In genomic region chr10:7309927-7310326, GRCm38 (mm10) we compare ENCODE assay signal across 19 mouse cellular contexts.
DNase-seq lines count a peak whose midpoint lies in the region; ATAC-seq lines count a peak whose summit lies in the region.
"Had no signal": no experiment of that assay in that cellular context is flagged by ENCODE, and none has a peak within 500 bp of the region (broad histone marks: within the 10 kb centered on the region; RNA-seq: fewer than 3 reads in every experiment).

No protein-coding gene starts in this region.

- no peak overlapping the region for H3K27ac ChIP-seq in midbrain, embryonic 15.5 days
- no peak overlapping the region for H3K27ac ChIP-seq in neural tube, embryonic 15.5 days (replicated peaks)
- H3K27ac ChIP-seq: embryonic facial prominence, embryonic 12.5 days; forebrain, embryonic 15.5 days; heart, embryonic 15.5 days; hindbrain, embryonic 13.5 days; intestine, embryonic 15.5 days had no signal

- no peaks in the 10 kb centered on the region for H3K36me3 ChIP-seq in midbrain, embryonic 15.5 days (replicated peaks)
- H3K36me3 ChIP-seq in neural tube, embryonic 15.5 days: no peaks in the 10 kb centered on the region
- H3K36me3 ChIP-seq: embryonic facial prominence, embryonic 12.5 days; forebrain, embryonic 15.5 days; heart, embryonic 15.5 days; hindbrain, embryonic 13.5 days; intestine, embryonic 15.5 days had no signal

- ATAC-seq in midbrain, embryonic 15.5 days (replicated peaks): no peak
- no peak for ATAC-seq in neural tube, embryonic 15.5 days (ENCODE audit: low FRiP score)
- ATAC-seq: forebrain, embryonic 15.5 days; intestine, embryonic 15.5 days had no signal

- H3K9me3 ChIP-seq in midbrain, embryonic 15.5 days: no peaks in the 10 kb centered on the region
- no peaks in the 10 kb centered on the region for H3K9me3 ChIP-seq in neural tube, embryonic 15.5 days (replicated peaks)
- H3K9me3 ChIP-seq: embryonic facial prominence, embryonic 12.5 days; forebrain, embryonic 15.5 days; heart, embryonic 15.5 days; hindbrain, embryonic 13.5 days; intestine, embryonic 15.5 days had no signal

- WGBS in midbrain, embryonic 15.5 days: 92% methylated on average over 3 of the region's 3 CpGs
- WGBS in neural tube, embryonic 15.5 days: 87% methylated on average over 3 of the region's 3 CpGs

- DNase-seq in cerebellum, adult 11-12 months: peak; percentile 77
- DNase-seq in cerebellum, postnatal 14 days: no peak
- peak; percentile 64 to 70 for DNase-seq in cerebellum, adult 18-20 months
- DNase-seq in cerebellum, adult 9-11 months: peak; percentile 77
- DNase-seq: adrenal gland, adult 8-10 months; adrenal gland, postnatal 36 days; gastrocnemius, postnatal 10 days; heart, adult 18-20 months; heart, postnatal 14 days; kidney, adult 8-10 months had no signal

- no peak overlapping the region for H3K4me2 ChIP-seq in midbrain, embryonic 15.5 days
- H3K4me2 ChIP-seq in neural tube, embryonic 15.5 days: no peak overlapping the region
- H3K4me2 ChIP-seq: embryonic facial prominence, embryonic 12.5 days; forebrain, embryonic 15.5 days; heart, embryonic 11.5 days; heart, embryonic 15.5 days; hindbrain, embryonic 13.5 days; intestine, embryonic 15.5 days had no signal

- no peaks in the 10 kb centered on the region for H3K4me1 ChIP-seq in midbrain, embryonic 15.5 days
- no peaks in the 10 kb centered on the region for H3K4me1 ChIP-seq in neural tube, embryonic 15.5 days
- H3K4me1 ChIP-seq: embryonic facial prominence, embryonic 12.5 days; forebrain, embryonic 15.5 days; heart, embryonic 15.5 days; hindbrain, embryonic 13.5 days; intestine, embryonic 15.5 days had no signal

- H3K9ac ChIP-seq in midbrain, embryonic 15.5 days: no peak overlapping the region
- no peak overlapping the region for H3K9ac ChIP-seq in neural tube, embryonic 15.5 days (replicated peaks)
- H3K9ac ChIP-seq: embryonic facial prominence, embryonic 12.5 days; forebrain, embryonic 15.5 days; heart, embryonic 15.5 days; hindbrain, embryonic 13.5 days; intestine, embryonic 15.5 days had no signal

- H3K27me3 ChIP-seq in midbrain, embryonic 15.5 days (replicated peaks): no peaks in the 10 kb centered on the region
- no peaks in the 10 kb centered on the region for H3K27me3 ChIP-seq in neural tube, embryonic 15.5 days (replicated peaks)
- H3K27me3 ChIP-seq: CH12.LX; embryonic facial prominence, embryonic 12.5 days; forebrain, embryonic 15.5 days; heart, embryonic 15.5 days; hindbrain, embryonic 13.5 days; intestine, embryonic 15.5 days had no signal

- no peak overlapping the region for H3K4me3 ChIP-seq in midbrain, embryonic 15.5 days
- no peak overlapping the region for H3K4me3 ChIP-seq in neural tube, embryonic 15.5 days (replicated peaks)
- H3K4me3 ChIP-seq: embryonic facial prominence, embryonic 12.5 days; forebrain, embryonic 15.5 days; heart, embryonic 15.5 days; hindbrain, embryonic 13.5 days; intestine, embryonic 15.5 days had no signal

Comparison
In these comparisons a context has a peak if more than half of its experiments do, and no peak if none do; other contexts are left out.
1. DNase-seq: peak in cerebellum, adult 11-12 months (single experiment), cerebellum, adult 18-20 months (2 of 2) and cerebellum, adult 9-11 months (single experiment); none in cerebellum, postnatal 14 days (0 of 2).